Mouse (Mus musculus) adrenal gland, adult (tissue): ENCODE data around the gene Adgrl2.

ENCODE experiments used
- DNase-seq, 2 experiments: peaks; one replicate each; pipeline ENCODE4 v3.0.0; 2022 to 2023; ENCODE audit warnings: low spot score in 1 of 2; ENCODE audit not compliant: inconsistent age in 2 of 2

The Adgrl2 gene

GRCm38 (mm10) chr3:148977838-148978237 is 12.5 kb downstream of the Adgrl2 start:
- DNase-seq = no peak

GRCm38 (mm10) chr3:148977124-148977529 is 13.2 kb downstream of the Adgrl2 start:
- peak in 1 of 2 experiments; percentile 79 for DNase-seq

GRCm38 (mm10) chr3:148971893-148972596 is 18.3 kb downstream of the Adgrl2 start:
- DNase-seq = no peak

- DNase-seq = no peak
Observed at GRCm38 (mm10) chr3:148964991-148965605, 25.3 kb downstream of the Adgrl2 start.

GRCm38 (mm10) chr3:148963381-148964044 is 26.8 kb downstream of the Adgrl2 start:
- no peak for DNase-seq

GRCm38 (mm10) chr3:148961611-148962010 is 28.7 kb downstream of the Adgrl2 start:
- DNase-seq = no peak

GRCm38 (mm10) chr3:148960751-148961289 is 29.5 kb downstream of the Adgrl2 start:
- no peak for DNase-seq

GRCm38 (mm10) chr3:148960215-148960614 is 30.1 kb downstream of the Adgrl2 start:
- no peak for DNase-seq

- DNase-seq = peak; percentile 64 to 85
Observed at GRCm38 (mm10) chr3:148959327-148960025, 30.9 kb downstream of the Adgrl2 start.

- DNase-seq = no peak
Observed at GRCm38 (mm10) chr3:148958714-148959113, 31.6 kb downstream of the Adgrl2 start.

GRCm38 (mm10) chr3:148958185-148958584 is 32.2 kb downstream of the Adgrl2 start:
- DNase-seq = no peak

GRCm38 (mm10) chr3:148956887-148957286 is 33.5 kb downstream of the Adgrl2 start:
- no peak for DNase-seq

- no peak for DNase-seq
Observed at GRCm38 (mm10) chr3:148949796-148950195, 40.6 kb downstream of the Adgrl2 start.

GRCm38 (mm10) chr3:148947805-148948405 is 42.5 kb downstream of the Adgrl2 start:
- DNase-seq = peak in 1 of 2 experiments; percentile 67

GRCm38 (mm10) chr3:148947266-148947665 is 43.1 kb downstream of the Adgrl2 start:
- DNase-seq = peak; percentile 31 to 61

GRCm38 (mm10) chr3:148945534-148945933 is 44.8 kb downstream of the Adgrl2 start:
- peak in 1 of 2 experiments; percentile 75 for DNase-seq

GRCm38 (mm10) chr3:148939457-148939856 is 50.9 kb downstream of the Adgrl2 start:
- no peak for DNase-seq

- DNase-seq = no peak
Observed at GRCm38 (mm10) chr3:148935056-148935455, 55.3 kb downstream of the Adgrl2 start.

- peak in 1 of 2 experiments; percentile 58 for DNase-seq
Observed at GRCm38 (mm10) chr3:148934279-148934678, 56.1 kb downstream of the Adgrl2 start.

- no peak for DNase-seq
Observed at GRCm38 (mm10) chr3:148933160-148933559, 57.2 kb downstream of the Adgrl2 start.

GRCm38 (mm10) chr3:148930913-148931312 is 59.4 kb downstream of the Adgrl2 start:
- DNase-seq = no peak
